Mouse (Mus musculus): Measurements from ENCODE around the gene Trim15.

GRCm38 (mm10) chr17:36900691-36901090 is 33.7 kb upstream of the Trim15 start:
- TF ChIP-seq TAL1 (IDR thresholded peaks at IDR 0.05; ENCODE audit: low read length): no peak
- TF ChIP-seq MAX (IDR thresholded peaks at IDR 0.05; ENCODE audit: low read length): no peak
